Mouse (Mus musculus): ENCODE results near the gene Krt33b.
A peak's percentile ranks its signal among the peaks of the same experiment; 100 is the strongest.

The Krt33b gene

GRCm38 (mm10) chr11:100029768-100030167 is at the start of gene Krt33b:
Gene Krt33b, minus strand, starts transcription at chr11:100029868.
- no peak for DNase-seq (ENCODE audit: low spot score)

GRCm38 (mm10) chr11:100073873-100074272 is 44.2 kb upstream of the Krt33b start:
- no peak for DNase-seq (ENCODE audit: low spot score)

- DNase-seq (ENCODE audit: low spot score): no peak
These were observed 37.8 kb upstream of the Krt33b start for GRCm38 (mm10) chr11:100067293-100068036.

- no peak for DNase-seq (ENCODE audit: low spot score)
These were observed 36.8 kb upstream of the Krt33b start for GRCm38 (mm10) chr11:100066236-100067010.

GRCm38 (mm10) chr11:100058875-100059274 is 29.2 kb upstream of the Krt33b start:
- DNase-seq (ENCODE audit: low spot score): no peak

- DNase-seq (ENCODE audit: low spot score): no peak
These were observed 26.3 kb upstream of the Krt33b start for GRCm38 (mm10) chr11:100055686-100056655.

GRCm38 (mm10) chr11:100050451-100050850 is 20.8 kb upstream of the Krt33b start, which contains the start of gene Krt31:
Gene Krt31, minus strand, starts transcription at chr11:100050551.
- DNase-seq (ENCODE audit: low spot score): no peak

GRCm38 (mm10) chr11:100047193-100047592 is 17.5 kb upstream of the Krt33b start:
- DNase-seq (ENCODE audit: low spot score): no peak

- no peak for DNase-seq (ENCODE audit: low spot score)
These were observed 16.7 kb upstream of the Krt33b start for GRCm38 (mm10) chr11:100046303-100046866.

- no peak for DNase-seq (ENCODE audit: low spot score)
These were observed 11.8 kb upstream of the Krt33b start, which contains the start of gene Krt34 for GRCm38 (mm10) chr11:100041454-100041853. Gene Krt34, minus strand, starts transcription at chr11:100041554.

GRCm38 (mm10) chr11:100021438-100021837 is 8.2 kb downstream of the Krt33b start:
- DNase-seq (ENCODE audit: low spot score): no peak

- DNase-seq (ENCODE audit: low spot score): no peak
These were observed 10.2 kb downstream of the Krt33b start for GRCm38 (mm10) chr11:100019466-100019865.

- no peak for DNase-seq (ENCODE audit: low spot score)
These were observed 13.6 kb downstream of the Krt33b start, which contains the start of gene Krt33a for GRCm38 (mm10) chr11:100016112-100016511. Gene Krt33a, minus strand, starts transcription at chr11:100016212.

GRCm38 (mm10) chr11:100013691-100014171 is 15.9 kb downstream of the Krt33b start:
- no peak for DNase-seq (ENCODE audit: low spot score)

- DNase-seq (ENCODE audit: low spot score): no peak
These were observed 19.0 kb downstream of the Krt33b start for GRCm38 (mm10) chr11:100010682-100011081.

- DNase-seq (ENCODE audit: low spot score): no peak
These were observed 21.3 kb downstream of the Krt33b start for GRCm38 (mm10) chr11:100008336-100008735.

- no peak for DNase-seq (ENCODE audit: low spot score)
These were observed 23.0 kb downstream of the Krt33b start for GRCm38 (mm10) chr11:100006624-100007023.

- DNase-seq (ENCODE audit: low spot score): no peak
These were observed 23.8 kb downstream of the Krt33b start for GRCm38 (mm10) chr11:100005905-100006304.

- DNase-seq (ENCODE audit: low spot score): peak; percentile 6
These were observed 24.8 kb downstream of the Krt33b start for GRCm38 (mm10) chr11:100004846-100005245.

GRCm38 (mm10) chr11:99999091-99999490 is 30.6 kb downstream of the Krt33b start:
- no peak for DNase-seq (ENCODE audit: low spot score)

GRCm38 (mm10) chr11:99994384-99994661 is 35.3 kb downstream of the Krt33b start:
- no peak for DNase-seq (ENCODE audit: low spot score)
